Mouse (Mus musculus) heart, adult 2 months (tissue): ENCODE results near the gene Csnk1g1.

Source experiments
- CTCF ChIP-seq: fragments of 200-600 bp; IDR thresholded peaks from 2 replicates; pipeline ENCODE4 v1.8.1; 2022; ENCODE audit warnings: antibody characterized with exemption, mild to moderate bottlenecking, moderate library complexity
- POLR2A ChIP-seq: fragments of 200-500 bp; IDR thresholded peaks from 2 replicates; pipeline ENCODE4 v1.6.1; 2011; ENCODE audit warnings: mild to moderate bottlenecking, low read depth, low read length, control low read depth; ENCODE audit not compliant: insufficient read depth

GRCm38 (mm10) chr9:65902879-65903278 lies 5.8 kb upstream of the Csnk1g1 start:
- no peak for TF ChIP-seq POLR2A
- TF ChIP-seq CTCF = no peak
